Mouse (Mus musculus): ENCODE data around the gene Slc47a2. TPM values are rescaled to one million over a fixed set of nuclear protein-coding genes. Genes with fewer than 3 reads are reported as not detected.
"Not testable (repeated sequence)": the region's sequence is repeated elsewhere in the genome, so short reads cannot be mapped to it uniquely, and the experiment has no call there.

Gene Slc47a2
- polyA plus RNA-seq, 1 experiment from 2014 or later = not detected

DNA sequence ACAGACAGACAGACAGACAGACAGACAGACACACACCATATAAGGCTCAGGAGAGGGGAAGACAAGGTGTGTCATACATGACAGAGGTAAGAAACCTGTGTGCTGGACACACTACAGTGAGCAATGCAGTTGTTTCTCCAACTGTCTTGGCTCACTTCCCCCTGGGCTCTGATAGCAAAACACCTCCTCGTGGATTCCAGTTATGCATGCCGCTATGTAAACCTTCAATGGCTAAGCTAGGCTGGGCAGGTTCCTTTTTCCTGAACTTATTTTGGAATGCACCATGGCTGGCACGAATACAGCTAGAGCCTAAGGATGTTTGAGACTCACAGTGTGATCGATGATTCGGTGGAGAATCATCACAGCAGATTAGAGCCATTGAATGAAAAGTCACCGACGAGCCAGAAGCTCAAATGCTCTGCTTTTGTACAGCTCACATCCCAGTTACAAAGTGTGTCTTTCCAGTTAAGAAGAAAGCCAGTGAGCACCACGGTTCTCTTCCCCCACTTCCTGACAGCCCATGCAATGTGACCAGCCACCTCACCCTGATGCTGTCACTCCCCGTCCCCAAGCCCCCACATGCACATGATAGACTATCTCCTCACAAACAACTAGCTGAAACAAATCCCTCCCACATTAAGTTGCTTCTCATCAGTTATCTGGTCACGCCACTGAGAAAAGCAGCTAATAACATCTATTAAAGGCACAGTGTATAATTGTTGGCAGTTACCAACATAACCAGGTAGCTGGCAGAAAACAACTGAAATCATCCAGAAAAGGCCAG, 21.6 kb downstream of the Slc47a2 start:
- H3K4me1 ChIP-seq = no peaks in the 10 kb centered on the region
- no peak for ATAC-seq (replicated peaks)

DNA sequence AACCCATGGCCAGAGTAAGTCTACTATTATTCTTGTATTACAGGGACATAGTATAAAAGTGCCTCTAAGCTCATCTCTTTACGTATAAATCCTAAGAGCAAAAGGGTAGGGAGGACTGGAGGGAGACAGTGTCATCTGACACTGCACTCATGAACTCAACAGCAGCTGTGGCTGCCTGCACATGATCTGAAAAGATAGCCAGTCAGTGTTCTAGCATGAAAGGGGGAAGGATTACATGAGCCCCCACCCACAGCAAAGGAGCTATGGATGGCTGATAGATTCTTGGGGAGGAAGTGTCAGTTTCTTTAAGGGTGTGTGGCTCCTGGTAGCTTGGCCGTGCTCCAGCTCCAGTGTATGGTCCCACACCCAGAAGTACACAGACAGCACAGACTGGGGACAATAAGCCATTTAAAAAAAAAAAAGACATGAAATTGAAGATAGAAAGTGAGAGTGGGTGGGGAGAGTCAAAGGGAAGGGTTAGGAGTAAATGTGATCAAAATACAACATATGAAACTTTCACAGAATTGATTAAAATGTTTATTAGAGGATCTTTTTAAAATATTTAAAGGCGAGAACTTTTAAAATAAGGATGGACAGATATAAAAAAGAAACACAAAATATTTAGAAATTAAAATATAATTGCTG, 22.6 kb downstream of the Slc47a2 start:
- no peak overlapping the region for H3K4me2 ChIP-seq
- no peaks in the 10 kb centered on the region for H3K4me1 ChIP-seq
- ATAC-seq (replicated peaks) = no peak
- no peak overlapping the region for H3K4me3 ChIP-seq
- WGBS = 74% methylated on average over 3 of the region's 3 CpGs
- H3K9me3 ChIP-seq = no peaks in the 10 kb centered on the region
- no peaks in the 10 kb centered on the region for H3K27me3 ChIP-seq (replicated peaks)
- H3K36me3 ChIP-seq (replicated peaks) = no peaks in the 10 kb centered on the region
- no peak overlapping the region for H3K27ac ChIP-seq
- no peak overlapping the region for H3K9ac ChIP-seq

More for the DNA sequence above, 21.6 kb downstream of the Slc47a2 start:
- 66% methylated on average over 10 of the region's 10 CpGs for WGBS
- Histone ChIP-seq H3K9me3 (no peaks in the 10 kb centered on the region), H3K4me3 (no peak overlapping the region), H3K36me3 (replicated peaks) (no peaks in the 10 kb centered on the region), H3K4me2 (no peak overlapping the region), H3K9ac (no peak overlapping the region), H3K27ac (no peak overlapping the region), H3K27me3 (replicated peaks) (no peaks in the 10 kb centered on the region)

GRCm38 (mm10) chr11:61319233-61319922, 23.3 kb downstream of the Slc47a2 start:
- Histone ChIP-seq H3K4me3 (no peak overlapping the region), H3K4me2 (no peak overlapping the region), H3K27me3 (replicated peaks) (no peaks in the 10 kb centered on the region), H3K27ac (no peak overlapping the region), H3K36me3 (replicated peaks) (no peaks in the 10 kb centered on the region), H3K9me3 (no peaks in the 10 kb centered on the region), H3K9ac (no peak overlapping the region), H3K4me1 (no peaks in the 10 kb centered on the region)
- WGBS = 66% methylated on average over 12 of the region's 12 CpGs
- no peak for ATAC-seq (replicated peaks)

DNA sequence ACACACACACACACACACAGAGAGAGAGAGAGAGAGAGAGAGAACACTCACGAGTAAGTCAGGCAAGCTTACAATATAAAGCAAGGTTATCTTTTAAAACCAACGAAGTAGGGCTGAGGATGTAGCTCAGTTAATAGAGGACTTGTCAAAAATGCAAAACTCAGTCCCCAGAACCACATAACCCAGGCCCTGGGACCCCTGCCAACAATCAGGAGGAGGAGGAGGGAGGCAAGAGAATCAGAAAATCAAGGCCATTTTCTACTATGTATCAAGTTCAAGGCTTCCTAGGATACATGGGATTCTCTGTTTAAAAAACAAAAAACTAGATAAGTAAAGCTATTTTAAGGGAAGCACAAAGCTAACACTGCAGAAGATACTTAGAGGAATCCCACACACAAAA, 25.8 kb downstream of the Slc47a2 start:
- Histone ChIP-seq H3K27me3 (replicated peaks) (no peaks in the 10 kb centered on the region), H3K9me3 (no peaks in the 10 kb centered on the region), H3K9ac (no peak overlapping the region), H3K27ac (no peak overlapping the region), H3K36me3 (replicated peaks) (no peaks in the 10 kb centered on the region), H3K4me1 (no peaks in the 10 kb centered on the region), H3K4me2 (no peak overlapping the region), H3K4me3 (no peak overlapping the region)
- ATAC-seq (replicated peaks) = no peak
- 81% methylated on average over 2 of the region's 2 CpGs for WGBS

DNA sequence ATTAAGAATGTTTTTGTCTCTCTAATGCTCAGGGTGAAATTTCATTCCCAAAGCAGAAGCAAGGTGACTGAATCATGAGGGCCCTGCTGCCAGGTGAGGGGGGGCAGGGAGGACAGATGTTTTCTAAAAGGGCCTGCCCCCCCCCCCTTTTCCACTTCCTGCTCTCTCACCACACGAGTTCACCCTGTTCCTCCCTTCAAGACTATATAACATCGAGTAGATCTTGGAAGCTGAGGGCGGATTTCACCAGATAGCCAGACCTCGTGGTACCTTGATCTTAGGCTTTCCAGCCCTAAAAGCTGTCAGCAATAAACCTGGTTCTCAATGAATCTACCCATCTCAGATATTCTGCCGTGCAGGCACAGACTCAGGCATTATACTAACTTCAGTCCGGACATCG, 32.3 kb downstream of the Slc47a2 start:
- no peaks in the 10 kb centered on the region for H3K9me3 ChIP-seq
- no peaks in the 10 kb centered on the region for H3K27me3 ChIP-seq (replicated peaks)
- no peak overlapping the region for H3K4me3 ChIP-seq
- 77% methylated on average over 7 of the region's 7 CpGs for WGBS
- ATAC-seq (replicated peaks) = no peak
- no peak overlapping the region for H3K4me2 ChIP-seq
- H3K4me1 ChIP-seq = no peaks in the 10 kb centered on the region
- H3K9ac ChIP-seq = no peak overlapping the region
- no peak overlapping the region for H3K27ac ChIP-seq
- no peaks in the 10 kb centered on the region for H3K36me3 ChIP-seq (replicated peaks)

DNA sequence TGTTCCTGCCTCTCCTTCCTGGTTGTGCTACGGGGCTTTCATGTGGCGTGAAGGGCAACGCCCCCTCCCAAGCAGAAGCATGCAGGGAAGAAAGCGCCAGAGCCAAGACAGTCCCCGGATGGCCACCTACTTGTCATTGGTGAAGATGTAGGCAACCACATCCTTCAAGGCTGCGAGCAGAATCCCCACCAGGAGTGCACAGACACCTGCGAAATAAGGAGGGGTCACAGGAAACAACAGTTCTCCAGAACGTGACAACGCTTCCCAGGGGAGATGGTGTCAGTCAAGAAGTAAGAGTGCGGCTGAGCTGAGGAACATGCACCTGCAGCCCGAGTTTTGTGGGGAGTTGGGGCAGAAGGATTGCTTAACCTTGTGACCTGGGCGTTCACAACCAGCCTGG, 32.8 kb downstream of the Slc47a2 start:
- Histone ChIP-seq H3K36me3 (replicated peaks) (no peaks in the 10 kb centered on the region), H3K4me1 (no peaks in the 10 kb centered on the region), H3K4me2 (no peak overlapping the region), H3K4me3 (no peak overlapping the region), H3K9ac (no peak overlapping the region), H3K27me3 (replicated peaks) (no peaks in the 10 kb centered on the region), H3K27ac (no peak overlapping the region), H3K9me3 (no peaks in the 10 kb centered on the region)
- 70% methylated on average over 12 of the region's 12 CpGs for WGBS
- no peak for ATAC-seq (replicated peaks)

GRCm38 (mm10) chr11:61307795-61308194, 34.9 kb downstream of the Slc47a2 start:
- H3K27me3 ChIP-seq (replicated peaks) = no peaks in the 10 kb centered on the region
- 42% methylated on average over 7 of the region's 7 CpGs for WGBS
- no peaks in the 10 kb centered on the region for H3K36me3 ChIP-seq (replicated peaks)
- no peak overlapping the region for H3K27ac ChIP-seq
- H3K4me3 ChIP-seq = no peak overlapping the region
- H3K4me1 ChIP-seq = no peaks in the 10 kb centered on the region
- no peak for ATAC-seq (replicated peaks)
- no peaks in the 10 kb centered on the region for H3K9me3 ChIP-seq
- no peak overlapping the region for H3K9ac ChIP-seq
- H3K4me2 ChIP-seq = 0 out of 2 replicates have a peak overlapping the region, but pooled peaks have one; percentile 0

- no peak overlapping the region for H3K4me3 ChIP-seq
- H3K9ac ChIP-seq = no peak overlapping the region
- H3K4me2 ChIP-seq = no peak overlapping the region
- 80% methylated on average over 4 of the region's 4 CpGs for WGBS
- H3K36me3 ChIP-seq (replicated peaks) = no peaks in the 10 kb centered on the region
- no peaks in the 10 kb centered on the region for H3K9me3 ChIP-seq
- no peaks in the 10 kb centered on the region for H3K27me3 ChIP-seq (replicated peaks)
- no peak for ATAC-seq (replicated peaks)
- H3K4me1 ChIP-seq = no peaks in the 10 kb centered on the region
- no peak overlapping the region for H3K27ac ChIP-seq
Observed at GRCm38 (mm10) chr11:61305377-61305776, 37.3 kb downstream of the Slc47a2 start.

GRCm38 (mm10) chr11:61304535-61304934, 38.1 kb downstream of the Slc47a2 start:
- 97% methylated on average over 6 of the region's 10 CpGs for WGBS
- not testable (repeated sequence) for ATAC-seq (replicated peaks); H3K36me3 ChIP-seq (replicated peaks); H3K9ac ChIP-seq; H3K4me2 ChIP-seq; H3K27me3 ChIP-seq (replicated peaks); H3K27ac ChIP-seq; H3K9me3 ChIP-seq; H3K4me1 ChIP-seq; H3K4me3 ChIP-seq

DNA sequence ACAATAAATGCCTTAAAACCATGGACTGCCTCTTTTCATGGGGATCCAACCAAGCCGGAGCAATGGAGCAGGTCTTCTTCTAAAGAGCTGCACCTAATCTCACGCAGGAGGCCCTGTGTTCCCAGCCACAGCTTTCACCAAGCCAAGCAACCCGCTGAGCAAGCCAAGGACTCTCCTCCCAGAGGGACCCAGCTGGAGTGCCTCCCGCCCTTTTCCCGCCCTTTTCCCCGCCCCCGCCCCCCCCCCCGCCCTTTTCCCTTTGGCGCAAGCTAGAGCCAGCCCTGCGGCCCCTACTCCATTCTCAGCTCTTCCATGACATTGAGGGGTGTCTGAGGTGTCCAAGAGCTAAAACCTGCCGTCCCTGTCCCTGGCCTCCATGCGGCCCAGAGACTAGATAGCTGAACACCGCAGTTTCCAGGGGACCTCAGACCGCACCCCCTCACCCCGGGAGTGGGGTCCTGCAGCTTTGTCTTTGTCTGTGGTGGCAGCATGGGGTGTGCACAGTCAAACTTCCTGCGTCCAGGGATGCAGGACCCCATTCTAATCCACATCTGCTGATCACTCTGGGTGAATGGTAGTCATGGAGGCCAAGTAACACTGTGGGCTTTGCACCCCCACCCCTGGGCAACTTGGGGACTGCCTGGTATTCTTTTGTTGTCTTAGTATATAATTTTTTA, 41.8 kb downstream of the Slc47a2 start:
- Histone ChIP-seq H3K27me3 (replicated peaks) (no peaks in the 10 kb centered on the region), H3K4me3 (no peak overlapping the region), H3K36me3 (replicated peaks) (no peaks in the 10 kb centered on the region), H3K4me1 (no peaks in the 10 kb centered on the region), H3K4me2 (no peak overlapping the region), H3K27ac (no peak overlapping the region), H3K9ac (no peak overlapping the region), H3K9me3 (no peaks in the 10 kb centered on the region)
- WGBS = 21% methylated on average over 12 of the region's 16 CpGs
- ATAC-seq (replicated peaks) = no peak

- H3K4me3 ChIP-seq = no peak overlapping the region
- H3K4me2 ChIP-seq = no peak overlapping the region
- WGBS = 66% methylated on average over 3 of the region's 3 CpGs
- H3K27ac ChIP-seq = no peak overlapping the region
- H3K9ac ChIP-seq = no peak overlapping the region
- H3K36me3 ChIP-seq (replicated peaks) = no peaks in the 10 kb centered on the region
- ATAC-seq (replicated peaks) = no peak
- H3K27me3 ChIP-seq (replicated peaks) = no peaks in the 10 kb centered on the region
- no peaks in the 10 kb centered on the region for H3K4me1 ChIP-seq
- no peaks in the 10 kb centered on the region for H3K9me3 ChIP-seq
Observed at GRCm38 (mm10) chr11:61300205-61300604, 42.5 kb downstream of the Slc47a2 start.

DNA sequence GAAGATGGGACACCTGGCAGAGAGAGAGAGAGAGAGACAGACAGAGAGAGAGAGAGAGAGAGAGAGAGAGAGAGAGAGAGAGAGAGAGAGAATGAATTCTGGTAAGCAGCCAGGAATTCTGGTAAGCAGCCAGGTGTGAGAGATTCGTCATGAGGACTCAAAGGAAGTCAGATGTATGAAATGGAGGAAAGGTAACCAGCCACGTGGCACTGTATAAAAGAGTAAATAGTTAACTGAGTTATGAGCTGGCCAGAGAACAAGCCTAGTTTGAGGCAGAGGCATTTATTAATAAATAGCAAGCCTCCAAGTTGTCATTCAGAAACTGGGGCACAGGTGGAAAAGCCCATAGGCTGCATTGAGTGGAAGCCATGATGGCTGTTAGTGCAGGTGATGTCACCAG, 44.8 kb downstream of the Slc47a2 start:
- Histone ChIP-seq H3K36me3 (replicated peaks) (no peaks in the 10 kb centered on the region), H3K27me3 (replicated peaks) (no peaks in the 10 kb centered on the region), H3K4me1 (no peaks in the 10 kb centered on the region), H3K9ac (no peak overlapping the region), H3K4me3 (no peak overlapping the region), H3K27ac (no peak overlapping the region), H3K9me3 (no peaks in the 10 kb centered on the region), H3K4me2 (no peak overlapping the region)
- WGBS = 74% methylated on average over 2 of the region's 2 CpGs
- no peak for ATAC-seq (replicated peaks)
